Mouse (Mus musculus) bone marrow macrophage, adult 2 months (primary cell): ENCODE results near the gene Slc30a7.

Experiments used
- CTCF ChIP-seq: IDR thresholded peaks from 2 replicates; pipeline ENCODE4 v1.5.1; 2012; ENCODE audit warnings: low read depth, mild to moderate bottlenecking, low read length, moderate library complexity
- POLR2A ChIP-seq: IDR thresholded peaks from 2 replicates; pipeline ENCODE4 v1.6.1; 2012; ENCODE audit warnings: mild to moderate bottlenecking, low read depth, low read length, borderline replicate concordance

DNA sequence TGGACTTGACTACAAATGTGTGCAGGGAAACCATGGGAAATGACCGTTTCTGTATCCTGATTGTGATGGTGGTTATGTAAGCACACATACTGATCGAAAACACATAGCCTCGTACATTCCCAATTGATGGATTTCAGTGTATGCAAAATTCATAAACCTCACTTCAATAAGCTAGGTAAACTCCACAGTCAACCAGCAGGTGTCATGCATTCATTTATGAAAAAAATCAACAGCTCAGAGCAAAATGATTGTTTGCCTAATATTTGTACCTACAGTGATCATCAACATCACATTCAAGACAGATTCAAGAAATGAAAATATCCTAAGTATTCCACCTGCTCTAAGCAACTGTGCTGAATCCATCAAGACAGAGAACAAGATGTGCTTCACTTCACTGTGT is 33.6 kb upstream of the Slc30a7 start:
- TF ChIP-seq POLR2A (no peak), CTCF (no peak)
